Mouse (Mus musculus) megakaryocyte-erythroid progenitor cell, adult 5-6 weeks (primary cell): Measurements from ENCODE around the gene Adora1. TPM values are rescaled to one million over a fixed set of nuclear protein-coding genes. Genes with fewer than 3 reads are reported as not detected.

Source experiments
- ATAC-seq: replicated peaks from 2 replicates; pipeline ENCODE4 v1.8.0; 2016; ENCODE audit warnings: mild to moderate bottlenecking, inconsistent platforms; ENCODE audit not compliant: severe bottlenecking, poor library complexity, low FRiP score, low TSS enrichment
- total RNA-seq, 2 experiments: library from RNA; stranded (forward) in 1 of 2; stranded (reverse) in 1 of 2; fragments of 200-1000, 215-1000 nt in 1 of 2; fragments of >200 nt in 1 of 2; fragmentation: Nextera tagmentation in 1 of 2; gene quantifications; 2 replicates each; pipeline ENCODE4 v1.2.3; 2014 to 2017

Adora1 gene
- total RNA-seq, 2 experiments from 2014 or later, result not detected

GRCm38 (mm10) chr1:134242286-134242685, 7.1 kb upstream of the Adora1 start:
- no peak for ATAC-seq

GRCm38 (mm10) chr1:134241298-134241697, 6.1 kb upstream of the Adora1 start:
- no peak for ATAC-seq

- ATAC-seq, result no peak
These were observed 5.5 kb upstream of the Adora1 start for GRCm38 (mm10) chr1:134240701-134241100.

GRCm38 (mm10) chr1:134237438-134237837, 2.2 kb upstream of the Adora1 start:
- ATAC-seq, result no peak

- no peak for ATAC-seq
These were observed 911 bp upstream of the Adora1 start for GRCm38 (mm10) chr1:134236142-134236541.

GRCm38 (mm10) chr1:134234455-134235390, 508 bp downstream of the Adora1 start:
- ATAC-seq, result no peak

GRCm38 (mm10) chr1:134233681-134234454, 1.4 kb downstream of the Adora1 start:
- no peak for ATAC-seq

- ATAC-seq, result no peak
These were observed 2.3 kb downstream of the Adora1 start for GRCm38 (mm10) chr1:134232778-134233531.

GRCm38 (mm10) chr1:134232326-134232725, 2.9 kb downstream of the Adora1 start:
- ATAC-seq, result no peak

GRCm38 (mm10) chr1:134231681-134232080, 3.5 kb downstream of the Adora1 start:
- 0 out of 2 replicates have a peak, but pooled peaks have one; percentile 9 for ATAC-seq

- ATAC-seq, result no peak
These were observed 4.0 kb downstream of the Adora1 start for GRCm38 (mm10) chr1:134231270-134231669.

- ATAC-seq, result no peak
These were observed 4.5 kb downstream of the Adora1 start for GRCm38 (mm10) chr1:134230638-134231228.

- ATAC-seq, result no peak
These were observed 5.2 kb downstream of the Adora1 start for GRCm38 (mm10) chr1:134229806-134230575.

- no peak for ATAC-seq
These were observed 8.5 kb downstream of the Adora1 start for GRCm38 (mm10) chr1:134226739-134227138.

- no peak for ATAC-seq
These were observed 9.9 kb downstream of the Adora1 start for GRCm38 (mm10) chr1:134225375-134225774.

GRCm38 (mm10) chr1:134224649-134225227, 10.5 kb downstream of the Adora1 start:
- no peak for ATAC-seq

- ATAC-seq, result peak; percentile 51; the same call in 1 of the 2 replicates
These were observed 12.8 kb downstream of the Adora1 start for GRCm38 (mm10) chr1:134222122-134223055.
